Mouse (Mus musculus): ENCODE data around the gene Chac1. TPM values are rescaled to one million over a fixed set of nuclear protein-coding genes. Genes with fewer than 3 reads are reported as not detected.

The Chac1 gene
- polyA plus RNA-seq (2014; fragmentation: Nextera tagmentation; extraction: Ambion mirVana) = 6.5 and 11.2 TPM in 2 replicates

DNA sequence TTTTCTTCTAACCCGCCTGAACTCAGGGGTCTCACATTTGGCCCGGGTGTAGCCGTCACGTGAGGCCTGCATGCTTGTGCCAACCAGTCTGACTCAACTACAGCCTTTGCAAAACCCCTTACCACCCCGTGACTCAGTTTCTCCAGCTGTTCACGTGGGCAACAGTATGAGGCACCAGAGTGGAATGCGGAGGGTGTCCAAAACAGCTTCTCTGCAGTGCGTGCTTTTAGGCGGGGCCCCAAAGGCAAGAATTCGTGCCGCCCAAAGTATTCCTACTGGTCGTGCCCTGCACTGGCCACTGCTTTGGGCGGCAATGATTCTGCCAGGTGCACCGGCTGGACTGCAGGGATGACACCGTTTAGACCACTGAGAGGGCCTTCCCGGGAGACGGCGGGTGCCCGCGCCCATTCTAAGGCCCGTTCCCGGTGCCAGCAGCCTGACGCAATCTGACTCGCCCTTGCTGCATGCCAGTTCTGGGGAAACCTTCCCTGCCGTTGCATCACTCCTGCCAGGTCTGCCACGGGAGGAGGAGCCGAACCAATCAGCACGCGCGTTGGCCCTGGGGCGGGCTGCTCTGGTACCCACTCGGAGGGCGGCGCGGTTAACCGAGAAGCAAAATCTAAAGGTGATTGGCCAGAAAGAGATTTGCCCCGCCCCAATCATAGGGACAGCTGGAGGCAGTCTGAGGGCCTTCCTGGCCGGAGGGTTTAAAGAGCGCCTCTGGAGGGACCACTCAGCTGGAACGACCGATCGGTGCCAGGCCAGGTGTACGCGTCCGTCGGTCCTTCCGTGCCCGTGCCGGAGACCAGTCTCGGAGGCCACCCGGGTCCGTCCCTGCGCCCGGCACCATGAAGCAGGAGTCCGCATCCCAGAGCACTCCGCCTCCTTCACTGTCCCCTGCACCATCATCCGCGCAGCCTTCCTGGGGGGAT is at the start of gene Chac1:
TSS of gene Chac1 (plus strand) at position 675 of the 932 bp plus-strand sequence.
- Histone ChIP-seq H3K9me3 (ENCODE audit: control insufficient read depth, low read length) (no peaks in the 10 kb centered on the region), H3K9ac (replicated peaks; ENCODE audit: low read depth, low read length) (peak within 1 kb of the TSS; percentile 72), H3K27me3 (ENCODE audit: control insufficient read depth, insufficient read depth, low read length) (no peaks in the 10 kb centered on the region), H3K4me3 (ENCODE audit: low read depth, low read length) (peak within 1 kb of the TSS; percentile 57), H3K4me2 (ENCODE audit: low read depth, low read length) (peak within 1 kb of the TSS; percentile 66), H3K36me3 (ENCODE audit: control insufficient read depth, insufficient read depth, low read length) (no peaks in the 10 kb centered on the region), H3K4me1 (ENCODE audit: control insufficient read depth, insufficient read depth, low read length) (0 out of 2 replicates have a peak, but pooled peaks cover 2% of the 10 kb centered on the region), H3K27ac (ENCODE audit: low read depth, low read length) (no peak within 1 kb of the TSS)
- peak; percentile 99 for ATAC-seq (ENCODE audit: low read depth)
- 5% methylated on average over 58 of the region's 58 CpGs for WGBS

DNA sequence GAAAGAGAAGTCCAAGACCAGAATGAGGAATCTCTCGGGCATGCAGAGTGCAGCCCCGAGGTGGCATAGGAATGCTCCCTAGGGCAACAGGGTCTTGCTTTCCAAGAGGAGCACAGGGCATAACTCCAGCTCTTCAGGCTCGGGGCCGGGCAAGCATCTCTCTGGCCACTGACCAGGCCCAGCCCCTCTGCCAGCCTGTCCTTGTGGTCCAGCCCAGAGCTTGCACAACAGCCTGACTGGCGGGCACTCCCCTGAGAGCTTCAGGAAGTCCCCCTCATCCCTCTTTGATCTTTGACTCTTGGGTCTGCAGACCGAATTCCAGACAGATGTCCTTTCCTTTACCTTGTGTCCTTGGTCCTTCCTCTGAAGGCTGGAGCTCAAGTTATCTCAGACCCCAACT is 48.2 kb upstream of the Chac1 start:
- H3K36me3 ChIP-seq (ENCODE audit: control insufficient read depth, insufficient read depth, low read length) = peaks cover 12% of the 10 kb centered on the region; the same call in 1 of the 2 replicates
- no peaks in the 10 kb centered on the region for H3K9me3 ChIP-seq (ENCODE audit: control insufficient read depth, low read length)
- H3K27me3 ChIP-seq (ENCODE audit: control insufficient read depth, insufficient read depth, low read length) = no peaks in the 10 kb centered on the region
- 71% methylated on average over 6 of the region's 6 CpGs for WGBS
- ATAC-seq (ENCODE audit: low read depth) = no peak
- no peak overlapping the region for H3K4me2 ChIP-seq (ENCODE audit: low read depth, low read length)
- H3K27ac ChIP-seq (ENCODE audit: low read depth, low read length) = no peak overlapping the region
- H3K4me3 ChIP-seq (ENCODE audit: low read depth, low read length) = no peak overlapping the region
- no peak overlapping the region for H3K9ac ChIP-seq (replicated peaks; ENCODE audit: low read depth, low read length)
- peaks cover 11% of the 10 kb centered on the region for H3K4me1 ChIP-seq (ENCODE audit: control insufficient read depth, insufficient read depth, low read length)

GRCm38 (mm10) chr2:119304391-119304790 is 46.6 kb upstream of the Chac1 start:
- WGBS = 60% methylated on average over 3 of the region's 3 CpGs
- H3K4me1 ChIP-seq (ENCODE audit: control insufficient read depth, insufficient read depth, low read length) = peaks cover 11% of the 10 kb centered on the region
- H3K4me3 ChIP-seq (ENCODE audit: low read depth, low read length) = no peak overlapping the region
- no peaks in the 10 kb centered on the region for H3K9me3 ChIP-seq (ENCODE audit: control insufficient read depth, low read length)
- no peak for ATAC-seq (ENCODE audit: low read depth)
- no peak overlapping the region for H3K4me2 ChIP-seq (ENCODE audit: low read depth, low read length)
- 0 out of 2 replicates have a peak, but pooled peaks cover 5% of the 10 kb centered on the region for H3K36me3 ChIP-seq (ENCODE audit: control insufficient read depth, insufficient read depth, low read length)
- H3K9ac ChIP-seq (replicated peaks; ENCODE audit: low read depth, low read length) = no peak overlapping the region
- no peaks in the 10 kb centered on the region; the same call in 1 of the 2 replicates for H3K27me3 ChIP-seq (ENCODE audit: control insufficient read depth, insufficient read depth, low read length)
- H3K27ac ChIP-seq (ENCODE audit: low read depth, low read length) = no peak overlapping the region

- H3K4me1 ChIP-seq (ENCODE audit: control insufficient read depth, insufficient read depth, low read length) = peaks cover 8% of the 10 kb centered on the region
- no peak overlapping the region for H3K4me3 ChIP-seq (ENCODE audit: low read depth, low read length)
- H3K9me3 ChIP-seq (ENCODE audit: control insufficient read depth, low read length) = no peaks in the 10 kb centered on the region
- no peak overlapping the region for H3K27ac ChIP-seq (ENCODE audit: low read depth, low read length)
- no peaks in the 10 kb centered on the region; the same call in 1 of the 2 replicates for H3K27me3 ChIP-seq (ENCODE audit: control insufficient read depth, insufficient read depth, low read length)
- ATAC-seq (ENCODE audit: low read depth) = peak; percentile 57; the same call in 1 of the 2 replicates
- H3K4me2 ChIP-seq (ENCODE audit: low read depth, low read length) = no peak overlapping the region
- 17% methylated on average over 3 of the region's 3 CpGs for WGBS
- no peak overlapping the region for H3K9ac ChIP-seq (replicated peaks; ENCODE audit: low read depth, low read length)
- H3K36me3 ChIP-seq (ENCODE audit: control insufficient read depth, insufficient read depth, low read length) = 0 out of 2 replicates have a peak, but pooled peaks cover under 1% of the 10 kb centered on the region
Observed at GRCm38 (mm10) chr2:119304798-119305208, 46.2 kb upstream of the Chac1 start.

- Histone ChIP-seq H3K36me3 (ENCODE audit: control insufficient read depth, insufficient read depth, low read length) (no peaks in the 10 kb centered on the region), H3K4me1 (ENCODE audit: control insufficient read depth, insufficient read depth, low read length) (0 out of 2 replicates have a peak, but pooled peaks cover 3% of the 10 kb centered on the region), H3K27me3 (ENCODE audit: control insufficient read depth, insufficient read depth, low read length) (peaks cover 3% of the 10 kb centered on the region; the same call in 1 of the 2 replicates), H3K4me3 (ENCODE audit: low read depth, low read length) (no peak overlapping the region), H3K9me3 (ENCODE audit: control insufficient read depth, low read length) (no peaks in the 10 kb centered on the region), H3K9ac (replicated peaks; ENCODE audit: low read depth, low read length) (no peak overlapping the region), H3K27ac (ENCODE audit: low read depth, low read length) (no peak overlapping the region), H3K4me2 (ENCODE audit: low read depth, low read length) (no peak overlapping the region)
- WGBS = 50% methylated on average over 12 of the region's 12 CpGs
- no peak for ATAC-seq (ENCODE audit: low read depth)
Observed at GRCm38 (mm10) chr2:119311544-119311943, 39.5 kb upstream of the Chac1 start.

GRCm38 (mm10) chr2:119312380-119312958 is 38.6 kb upstream of the Chac1 start:
- Histone ChIP-seq H3K9me3 (ENCODE audit: control insufficient read depth, low read length) (no peaks in the 10 kb centered on the region), H3K36me3 (ENCODE audit: control insufficient read depth, insufficient read depth, low read length) (no peaks in the 10 kb centered on the region), H3K9ac (replicated peaks; ENCODE audit: low read depth, low read length) (no peak overlapping the region), H3K27ac (ENCODE audit: low read depth, low read length) (no peak overlapping the region), H3K27me3 (ENCODE audit: control insufficient read depth, insufficient read depth, low read length) (peaks cover 3% of the 10 kb centered on the region; the same call in 1 of the 2 replicates), H3K4me2 (ENCODE audit: low read depth, low read length) (no peak overlapping the region), H3K4me1 (ENCODE audit: control insufficient read depth, insufficient read depth, low read length) (0 out of 2 replicates have a peak, but pooled peaks cover 3% of the 10 kb centered on the region), H3K4me3 (ENCODE audit: low read depth, low read length) (no peak overlapping the region)
- WGBS = 9% methylated on average over 2 of the region's 2 CpGs
- ATAC-seq (ENCODE audit: low read depth) = no peak

GRCm38 (mm10) chr2:119313780-119314479 is 37.1 kb upstream of the Chac1 start:
- Histone ChIP-seq H3K27ac (ENCODE audit: low read depth, low read length) (no peak overlapping the region), H3K9ac (replicated peaks; ENCODE audit: low read depth, low read length) (no peak overlapping the region), H3K9me3 (ENCODE audit: control insufficient read depth, low read length) (no peaks in the 10 kb centered on the region), H3K4me2 (ENCODE audit: low read depth, low read length) (no peak overlapping the region), H3K36me3 (ENCODE audit: control insufficient read depth, insufficient read depth, low read length) (no peaks in the 10 kb centered on the region), H3K4me1 (ENCODE audit: control insufficient read depth, insufficient read depth, low read length) (0 out of 2 replicates have a peak, but pooled peaks cover 3% of the 10 kb centered on the region), H3K4me3 (ENCODE audit: low read depth, low read length) (no peak overlapping the region), H3K27me3 (ENCODE audit: control insufficient read depth, insufficient read depth, low read length) (peaks cover 6% of the 10 kb centered on the region; the same call in 1 of the 2 replicates)
- no peak; the same call in 1 of the 2 replicates for ATAC-seq (ENCODE audit: low read depth)
- WGBS = 20% methylated on average over 10 of the region's 10 CpGs

- H3K4me2 ChIP-seq (ENCODE audit: low read depth, low read length) = no peak overlapping the region
Observed at GRCm38 (mm10) chr2:119314742-119315310, 36.2 kb upstream of the Chac1 start.

More at GRCm38 (mm10) chr2:119314742-119315310, 36.2 kb upstream of the Chac1 start:
- Histone ChIP-seq H3K4me1 (ENCODE audit: control insufficient read depth, insufficient read depth, low read length) (0 out of 2 replicates have a peak, but pooled peaks cover 3% of the 10 kb centered on the region), H3K27me3 (ENCODE audit: control insufficient read depth, insufficient read depth, low read length) (peaks cover 9% of the 10 kb centered on the region; the same call in 1 of the 2 replicates), H3K9me3 (ENCODE audit: control insufficient read depth, low read length) (no peaks in the 10 kb centered on the region), H3K4me3 (ENCODE audit: low read depth, low read length) (no peak overlapping the region), H3K9ac (replicated peaks; ENCODE audit: low read depth, low read length) (no peak overlapping the region), H3K36me3 (ENCODE audit: control insufficient read depth, insufficient read depth, low read length) (no peaks in the 10 kb centered on the region), H3K27ac (ENCODE audit: low read depth, low read length) (no peak overlapping the region)
- ATAC-seq (ENCODE audit: low read depth) = no peak
- 57% methylated on average over 12 of the region's 12 CpGs for WGBS
